Mouse (Mus musculus) bone marrow macrophage, adult 2 months (primary cell): Measurements from ENCODE around the gene Ankrd33b. TPM values are rescaled to one million over a fixed set of nuclear protein-coding genes. Genes with fewer than 3 reads are reported as not detected.

Experiments used
- H3K27ac ChIP-seq: 2 replicates; pipeline ENCODE4 v1.5.1; 2012; ENCODE audit warnings: low read depth, low read length; ENCODE audit not compliant: insufficient read depth
- H3K4me1 ChIP-seq: 2 replicates; pipeline ENCODE4 v1.6.1; 2012; ENCODE audit warnings: low read length; ENCODE audit not compliant: control insufficient read depth, insufficient read depth
- H3K4me3 ChIP-seq: 2 replicates; pipeline ENCODE4 v1.5.1; 2012; ENCODE audit warnings: mild to moderate bottlenecking, low read length, moderate library complexity; ENCODE audit not compliant: insufficient read depth
- CTCF ChIP-seq: IDR thresholded peaks from 2 replicates; pipeline ENCODE4 v1.5.1; 2012; ENCODE audit warnings: low read depth, mild to moderate bottlenecking, low read length, moderate library complexity
- POLR2A ChIP-seq: IDR thresholded peaks from 2 replicates; pipeline ENCODE4 v1.6.1; 2012; ENCODE audit warnings: mild to moderate bottlenecking, low read depth, low read length, borderline replicate concordance
- polyA plus RNA-seq: library from polyadenylated mRNA; stranded (reverse); fragments of >200 nt; gene quantifications from 2 replicates; pipeline ENCODE4 v1.2.4, GENCODE M21; 2012; ENCODE audit not compliant: missing spikeins, insufficient read depth, insufficient read length

The Ankrd33b gene
- polyA plus RNA-seq, 1 experiment = 7.8 TPM

DNA sequence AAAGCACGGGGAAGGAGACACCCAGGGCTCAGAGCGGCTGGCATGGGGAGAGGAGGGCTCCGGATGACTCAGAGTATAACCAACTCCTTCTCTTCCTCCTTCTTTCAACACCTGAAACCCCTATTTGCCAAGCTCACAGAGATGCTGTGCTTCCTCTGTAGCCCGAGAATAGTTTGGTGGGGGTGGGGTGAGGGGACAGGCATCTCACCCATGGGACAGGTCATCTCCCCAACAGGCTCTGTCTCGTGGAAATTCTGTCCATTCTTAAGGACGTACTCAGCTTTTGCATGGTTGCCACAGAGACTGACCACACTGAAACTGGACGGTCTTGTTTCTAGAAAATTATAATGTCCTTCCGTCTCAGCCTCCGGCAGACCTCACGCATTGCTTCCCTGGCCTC lies 106.4 kb downstream of the Ankrd33b start:
- H3K4me1 ChIP-seq = no peaks in the 10 kb centered on the region
- no peak overlapping the region for H3K27ac ChIP-seq
- no peak overlapping the region for H3K4me3 ChIP-seq
- no peak for TF ChIP-seq POLR2A
- TF ChIP-seq CTCF = no peak

DNA sequence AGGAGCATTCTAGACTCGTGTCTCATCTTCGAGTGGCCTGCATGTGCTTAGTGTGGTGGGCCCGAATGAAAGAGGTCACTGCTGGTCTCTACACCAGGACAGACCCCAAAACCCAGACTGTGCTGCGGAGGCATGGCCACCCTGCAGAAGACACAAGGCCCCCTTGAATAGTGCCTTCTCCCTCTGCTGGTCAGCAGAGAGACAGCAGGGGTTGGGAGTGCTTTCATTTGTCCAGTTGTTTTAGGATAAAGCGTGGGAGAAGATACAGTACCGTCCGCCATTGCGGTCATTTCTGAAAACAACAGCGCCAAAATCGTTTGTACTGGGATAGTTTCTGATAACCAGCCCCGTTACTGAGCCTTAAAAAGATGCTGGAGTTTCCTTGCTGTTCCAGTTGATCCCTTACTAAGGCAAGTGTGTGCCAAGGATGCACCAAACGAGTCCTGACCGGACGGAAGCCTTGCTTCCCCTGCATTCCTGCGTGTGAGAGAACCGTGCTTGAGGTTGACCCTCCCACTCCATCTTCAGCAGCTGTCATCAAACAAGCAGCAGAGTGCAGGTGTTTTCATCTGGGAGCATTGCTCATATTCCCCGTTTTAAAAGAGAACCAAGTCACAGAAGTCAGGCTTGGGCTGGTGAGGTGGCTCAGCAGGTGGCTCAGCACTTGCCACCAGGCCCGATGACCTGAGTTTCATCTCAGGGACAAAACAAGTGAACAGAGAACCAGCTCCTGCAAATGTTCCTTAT lies 108.7 kb downstream of the Ankrd33b start:
- Histone ChIP-seq H3K27ac (no peak overlapping the region), H3K4me1 (no peaks in the 10 kb centered on the region), H3K4me3 (no peak overlapping the region)
- no peak for TF ChIP-seq POLR2A
- TF ChIP-seq CTCF = no peak

DNA sequence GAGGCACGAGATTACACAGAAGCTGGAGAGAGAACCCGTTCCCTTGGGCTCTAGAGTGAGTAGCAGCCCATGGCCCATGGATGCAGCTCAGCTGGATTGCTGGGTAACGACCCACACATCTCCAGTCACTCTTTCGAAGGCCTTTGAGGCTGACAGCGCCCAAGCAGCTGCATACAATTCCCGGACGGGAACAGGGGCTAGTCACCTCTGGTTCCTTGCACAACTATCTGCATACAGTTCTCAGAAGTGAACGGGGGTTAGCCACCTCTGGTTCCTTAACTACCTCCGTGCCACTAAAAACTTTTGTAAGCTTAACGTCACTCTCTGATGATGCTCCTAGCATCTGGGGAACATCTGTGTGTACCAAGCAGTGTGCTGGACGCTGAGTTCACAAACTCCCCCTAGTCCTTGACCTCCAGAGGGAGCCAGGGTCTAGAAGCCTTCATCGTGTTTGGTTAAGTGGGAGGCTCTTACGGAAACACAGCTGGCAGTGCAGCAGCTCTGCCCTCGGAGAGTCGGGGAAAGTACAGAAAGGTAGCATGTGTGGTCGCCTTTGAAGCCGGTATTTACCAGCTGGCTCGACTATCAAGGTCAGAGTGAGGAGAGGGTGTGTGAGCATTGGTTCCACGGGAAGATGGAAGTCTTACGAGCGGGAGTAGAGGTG lies 109.4 kb downstream of the Ankrd33b start:
- H3K4me3 ChIP-seq = no peak overlapping the region

DNA sequence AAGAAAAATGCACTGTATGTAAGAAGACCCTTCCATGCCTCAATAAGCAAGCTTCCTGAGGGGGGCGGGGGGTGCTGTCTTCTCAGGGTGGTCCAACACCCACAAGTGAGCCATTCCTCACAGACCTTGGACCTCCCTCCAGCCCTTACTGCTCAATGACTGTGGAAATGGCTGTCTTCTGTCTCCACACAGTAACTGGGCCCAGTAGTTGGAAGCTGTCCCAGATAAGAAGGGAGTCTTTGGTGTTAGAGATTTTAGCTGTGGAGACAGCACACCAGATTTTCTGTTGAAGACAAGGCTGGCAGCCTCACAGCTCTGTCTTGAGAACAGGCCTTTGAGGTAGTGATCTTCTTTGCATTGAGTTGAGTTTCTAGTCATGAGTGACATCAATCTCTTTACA lies 110.2 kb downstream of the Ankrd33b start:
- Histone ChIP-seq H3K4me3 (no peak overlapping the region), H3K27ac (no peak overlapping the region), H3K4me1 (no peaks in the 10 kb centered on the region)
- no peak for TF ChIP-seq CTCF
- TF ChIP-seq POLR2A = no peak

More for the DNA sequence above, 109.4 kb downstream of the Ankrd33b start:
- TF ChIP-seq POLR2A (no peak), CTCF (no peak)
- H3K27ac ChIP-seq = no peak overlapping the region
- no peaks in the 10 kb centered on the region for H3K4me1 ChIP-seq

DNA sequence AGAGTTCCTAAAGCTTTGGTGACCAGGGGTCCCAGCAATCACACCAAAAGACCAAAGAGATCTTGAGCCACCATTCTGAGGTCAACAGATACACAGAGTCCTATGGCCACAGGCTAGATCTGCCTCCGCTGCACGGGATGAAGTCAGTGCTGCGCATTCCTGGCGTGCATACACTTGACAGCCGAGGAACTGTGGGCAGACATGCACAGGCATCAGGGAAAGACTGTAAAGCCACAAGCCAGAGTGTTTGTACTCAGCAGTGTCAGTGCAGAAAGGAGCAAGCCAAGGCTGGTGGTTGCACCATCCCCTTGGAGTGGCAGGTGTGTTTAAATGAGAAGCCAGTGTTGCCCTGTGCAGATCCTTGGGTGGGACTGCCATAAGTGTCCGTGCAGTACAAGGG lies 111.8 kb downstream of the Ankrd33b start:
- Histone ChIP-seq H3K4me1 (no peaks in the 10 kb centered on the region), H3K27ac (no peak overlapping the region), H3K4me3 (no peak overlapping the region)
- TF ChIP-seq CTCF (no peak), POLR2A (no peak)

DNA sequence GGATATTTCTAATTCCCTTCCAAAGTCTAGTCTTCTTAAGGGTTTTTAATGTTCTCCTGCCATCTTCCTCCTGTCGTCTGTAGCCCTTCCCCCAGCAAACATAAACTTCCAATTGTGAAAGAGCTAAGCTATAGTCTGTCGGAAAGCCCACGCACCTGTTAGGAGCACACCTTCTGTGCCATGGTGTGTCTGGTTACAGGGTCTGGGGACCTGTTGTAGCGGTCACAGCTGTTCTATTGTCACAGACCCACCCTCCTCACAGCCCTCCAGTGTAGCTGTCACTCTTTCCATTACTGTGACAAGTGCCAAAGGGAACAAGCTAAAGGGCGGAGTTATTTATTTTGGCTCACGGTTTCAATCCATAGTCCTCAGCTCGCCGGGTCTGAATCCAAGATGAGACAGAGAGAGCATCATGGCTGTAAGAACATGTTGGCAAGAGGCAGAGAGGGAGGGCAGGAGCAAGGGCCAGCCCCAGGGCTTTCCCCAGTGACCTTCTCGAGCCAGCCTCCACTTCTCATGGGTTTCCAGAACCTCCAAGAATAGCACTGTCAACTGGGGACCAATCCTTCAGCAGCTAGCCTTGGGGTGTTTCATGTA lies 112.5 kb downstream of the Ankrd33b start:
- Histone ChIP-seq H3K4me1 (peaks cover 4% of the 10 kb centered on the region), H3K27ac (no peak overlapping the region), H3K4me3 (no peak overlapping the region)
- TF ChIP-seq POLR2A = no peak
- TF ChIP-seq CTCF = no peak

DNA sequence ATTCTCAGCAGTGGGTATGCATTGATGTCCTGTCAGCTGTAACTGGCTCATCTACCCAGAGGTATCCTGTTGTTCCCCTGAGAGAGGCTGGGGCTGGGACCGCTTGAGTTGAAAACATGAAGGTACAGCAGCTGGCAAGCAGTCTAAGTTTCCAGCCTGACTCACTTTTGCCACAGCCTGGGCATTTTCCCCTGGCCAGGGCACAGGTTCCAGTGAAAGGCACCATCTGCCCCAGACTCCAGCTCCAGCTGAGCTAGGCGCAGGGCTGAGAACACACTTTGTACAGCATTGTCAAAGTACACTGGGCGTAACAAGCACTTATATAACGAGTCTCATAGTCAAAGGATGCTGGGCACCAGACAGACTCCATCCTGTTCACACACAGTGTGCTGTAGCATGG lies 113.6 kb downstream of the Ankrd33b start:
- H3K27ac ChIP-seq = no peak overlapping the region
- TF ChIP-seq CTCF (no peak), POLR2A (no peak)
- no peak overlapping the region for H3K4me3 ChIP-seq
- peaks cover 12% of the 10 kb centered on the region for H3K4me1 ChIP-seq

DNA sequence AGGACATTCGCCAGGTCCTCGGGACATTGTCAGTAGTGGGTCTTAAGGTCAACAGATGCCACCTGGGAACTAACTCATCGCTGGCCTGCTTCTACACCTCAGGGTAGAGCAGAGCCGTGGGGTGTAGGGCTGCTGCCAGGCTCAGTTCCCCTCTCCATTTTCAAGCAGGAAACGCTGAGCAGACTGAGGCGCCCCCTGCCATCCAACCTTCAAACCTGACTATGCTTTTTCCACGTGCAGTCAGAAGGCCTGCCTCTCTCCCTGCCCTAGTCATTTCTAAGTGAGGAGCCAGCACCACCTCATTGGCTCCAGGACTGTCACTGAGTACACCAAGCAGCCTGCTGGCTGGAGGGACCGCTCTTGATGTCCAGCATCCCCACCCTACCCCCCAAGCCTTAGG lies 114.1 kb downstream of the Ankrd33b start:
- TF ChIP-seq CTCF (no peak), POLR2A (no peak)
- no peak overlapping the region for H3K4me3 ChIP-seq

DNA sequence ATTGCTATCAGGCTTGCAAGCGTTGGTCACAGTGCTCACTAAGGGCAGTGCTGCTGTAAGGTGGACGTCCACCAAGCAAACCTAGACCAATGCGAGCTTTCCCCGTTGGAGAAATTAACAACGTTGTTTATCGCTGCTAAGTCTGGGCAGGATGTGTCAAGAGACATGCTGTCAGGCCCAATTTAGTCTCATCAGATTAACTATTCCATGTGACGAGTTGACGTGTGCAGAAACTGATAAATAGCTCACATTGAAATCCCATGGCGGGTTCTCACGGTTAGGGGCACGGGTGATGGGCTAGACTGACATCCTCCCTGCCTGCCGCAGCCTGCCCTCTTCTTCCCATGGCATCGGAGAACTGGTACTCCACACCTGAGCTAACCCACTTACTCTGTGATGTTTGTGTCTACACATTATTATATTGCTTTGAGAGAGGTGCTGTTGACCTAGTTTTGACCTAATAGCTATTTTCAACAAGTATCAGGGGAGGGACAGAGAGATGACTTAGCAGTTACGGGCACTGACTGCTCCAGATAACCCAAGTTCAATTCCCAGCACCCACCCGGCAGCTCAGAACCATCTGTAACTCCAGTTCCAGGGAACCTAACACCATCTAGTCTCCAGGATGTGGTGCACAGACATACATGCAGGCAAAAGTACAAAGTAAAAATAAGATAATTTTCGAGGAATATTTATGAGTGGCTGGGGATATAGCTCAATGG lies 114.8 kb downstream of the Ankrd33b start:
- Histone ChIP-seq H3K4me1 (peaks cover 22% of the 10 kb centered on the region), H3K4me3 (no peak overlapping the region), H3K27ac (no peak overlapping the region)
- TF ChIP-seq POLR2A = no peak
- TF ChIP-seq CTCF = no peak

More for the DNA sequence above, 114.1 kb downstream of the Ankrd33b start:
- Histone ChIP-seq H3K4me1 (peaks cover 18% of the 10 kb centered on the region), H3K27ac (no peak overlapping the region)
